Mouse (Mus musculus): Measurements from ENCODE around the gene Rbm47. TPM values are rescaled to one million over a fixed set of nuclear protein-coding genes. Genes with fewer than 3 reads are reported as not detected.
A peak's percentile ranks its signal among the peaks of the same experiment; 100 is the strongest.

Rbm47 gene
- polyA plus RNA-seq, 2 experiments from 2014 or later: 0.42 to 1.2 TPM

GRCm38 (mm10) chr5:66084541-66084940, 88.4 kb downstream of the Rbm47 start:
- ATAC-seq: no peak

GRCm38 (mm10) chr5:66083350-66083749, 89.6 kb downstream of the Rbm47 start:
- peak; percentile 73 for ATAC-seq

- ATAC-seq: no peak
Measured at GRCm38 (mm10) chr5:66082229-66082572, 90.7 kb downstream of the Rbm47 start.

- no peak for ATAC-seq
Measured at GRCm38 (mm10) chr5:66081443-66082228, 91.3 kb downstream of the Rbm47 start.

GRCm38 (mm10) chr5:66080529-66081220, 92.2 kb downstream of the Rbm47 start:
- ATAC-seq: no peak

GRCm38 (mm10) chr5:66079358-66080179, 93.3 kb downstream of the Rbm47 start:
- no peak for ATAC-seq

GRCm38 (mm10) chr5:66078491-66079012, 94.4 kb downstream of the Rbm47 start:
- ATAC-seq: no peak

GRCm38 (mm10) chr5:66077416-66077815, 95.5 kb downstream of the Rbm47 start:
- ATAC-seq: no peak

GRCm38 (mm10) chr5:66076685-66077301, 96.1 kb downstream of the Rbm47 start:
- no peak for ATAC-seq

- no peak for ATAC-seq
Measured at GRCm38 (mm10) chr5:66075906-66076305, 97.0 kb downstream of the Rbm47 start.

GRCm38 (mm10) chr5:66075032-66075488, 97.9 kb downstream of the Rbm47 start:
- ATAC-seq: peak; percentile 93

GRCm38 (mm10) chr5:66074235-66074634, 98.7 kb downstream of the Rbm47 start:
- no peak for ATAC-seq

- ATAC-seq: no peak
Measured at GRCm38 (mm10) chr5:66073604-66074164, 99.2 kb downstream of the Rbm47 start.

- no peak for ATAC-seq
Measured at GRCm38 (mm10) chr5:66071722-66072121, 101.2 kb downstream of the Rbm47 start.

GRCm38 (mm10) chr5:66070350-66070749, 102.6 kb downstream of the Rbm47 start:
- ATAC-seq: no peak

- ATAC-seq: peak; percentile 75
Measured at GRCm38 (mm10) chr5:66069470-66070144, 103.3 kb downstream of the Rbm47 start.

- no peak for ATAC-seq
Measured at GRCm38 (mm10) chr5:66069133-66069469, 103.8 kb downstream of the Rbm47 start.

GRCm38 (mm10) chr5:66068068-66068920, 104.6 kb downstream of the Rbm47 start:
- ATAC-seq: no peak

GRCm38 (mm10) chr5:66067219-66067618, 105.7 kb downstream of the Rbm47 start:
- no peak for ATAC-seq

GRCm38 (mm10) chr5:66062930-66063220, 110.0 kb downstream of the Rbm47 start:
- no peak for ATAC-seq

Data from activated CD4-positive, CD25-positive, alpha-beta regulatory T cell, adult 4 months (primary cell).